Mouse (Mus musculus) gastrocnemius, postnatal 14 days (tissue): ENCODE measurements around the gene Hoxb9. TPM values are rescaled to one million over a fixed set of nuclear protein-coding genes. Genes with fewer than 3 reads are reported as not detected.

ENCODE experiments used
- DNase-seq: peaks from one replicate; pipeline ENCODE4 v3.0.0; 2021; ENCODE audit warnings: mixed read lengths
- intact Hi-C: fragments of 180-260 bp; cut with DNase I; formaldehyde crosslinking; loops from one replicate; pipeline ENCODE4 v1.15.1; 2025; ENCODE audit warnings: low total_unique reads
- microRNA-seq, 2 experiments: library from miRNA; unstranded; fragments of <30 nt; microRNA quantifications; one replicate each; pipeline ENCODE4 v1.2.0; 2021
- total RNA-seq, 2 experiments: library from RNA; stranded (reverse); gene quantifications; 2 replicates each; pipeline ENCODE4 v1.2.3; 2021

The Hoxb9 gene
- total RNA-seq, 2 experiments from 2014 or later: 0.49 to 0.59 TPM

- no peak for DNase-seq
- intact Hi-C loops: no loop called here
Measured at GRCm38 (mm10) chr11:96319910-96320309, 48.7 kb downstream of the Hoxb9 start.

DNA sequence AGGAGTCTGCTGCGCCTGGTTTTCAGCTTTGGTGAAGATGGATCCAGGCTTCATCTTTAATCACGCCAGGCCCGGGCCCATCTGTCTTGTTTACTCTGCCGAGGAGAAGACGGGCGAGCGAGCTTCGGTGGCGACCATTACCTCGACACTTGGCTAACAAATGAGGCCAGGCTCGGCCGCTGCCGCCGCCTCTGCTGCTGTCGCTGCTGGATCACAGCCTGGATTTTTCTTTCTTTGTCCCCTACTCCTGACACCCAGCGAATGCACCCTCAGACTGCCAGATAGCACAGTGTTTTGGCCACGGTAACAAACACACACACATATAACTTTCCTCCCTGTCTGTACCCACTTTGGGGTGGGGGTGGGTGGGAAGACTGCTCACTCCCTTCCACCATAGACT, 49.4 kb downstream of the Hoxb9 start:
- intact Hi-C loops: no loop called here
- no peak for DNase-seq

DNA sequence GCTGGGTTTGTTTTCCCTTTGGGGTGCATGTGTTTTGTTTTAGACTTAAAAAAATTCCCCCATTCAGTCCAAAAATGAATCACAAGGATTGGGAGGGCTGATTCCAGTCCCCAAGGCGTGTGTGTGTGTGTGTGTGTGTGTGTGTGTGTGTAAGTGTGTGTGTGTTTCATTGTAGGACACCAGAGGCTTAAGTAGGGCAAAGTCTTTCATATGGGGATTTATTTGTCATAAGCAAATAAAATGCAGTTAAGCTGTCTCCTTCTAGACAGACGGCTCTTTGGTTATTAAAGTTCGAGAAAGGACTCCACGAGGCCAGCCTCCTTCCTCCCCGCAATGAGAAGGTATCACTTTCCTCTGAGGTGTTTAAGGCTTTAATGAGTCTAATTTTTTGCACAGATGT, 50.6 kb downstream of the Hoxb9 start:
- DNase-seq: no peak
- intact Hi-C loops: no loop called here

- intact Hi-C loops: no loop called here
- no peak for DNase-seq
Measured at GRCm38 (mm10) chr11:96322738-96323137, 51.5 kb downstream of the Hoxb9 start.

- intact Hi-C loops: no loop called here
- DNase-seq: no peak
Measured at GRCm38 (mm10) chr11:96323154-96323553, 51.9 kb downstream of the Hoxb9 start, which contains the start of gene Hoxb3. Gene Hoxb3 (plus strand): TSS chr11:96323326.

DNA sequence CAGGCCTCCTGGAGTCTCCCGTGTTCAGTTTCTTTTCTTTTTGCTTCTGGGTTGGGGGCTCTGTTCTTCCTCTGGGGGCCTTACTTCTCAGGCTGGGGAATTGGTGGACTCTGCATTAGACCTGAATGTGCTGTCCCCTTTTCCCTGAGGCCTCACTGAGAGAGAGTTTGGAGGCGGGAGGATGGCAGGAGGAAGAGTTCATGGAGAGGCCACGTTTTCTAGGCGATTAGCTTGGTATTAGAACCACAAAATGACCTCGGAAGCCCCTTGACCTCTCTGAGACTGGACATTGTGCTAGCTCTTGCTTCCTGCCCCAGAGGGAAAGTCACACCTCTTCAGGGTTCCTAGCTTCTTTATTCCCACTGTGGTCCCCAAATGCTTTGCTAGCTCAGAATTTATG, 52.9 kb downstream of the Hoxb9 start:
- intact Hi-C loops: no loop called here
- no peak for DNase-seq

DNA sequence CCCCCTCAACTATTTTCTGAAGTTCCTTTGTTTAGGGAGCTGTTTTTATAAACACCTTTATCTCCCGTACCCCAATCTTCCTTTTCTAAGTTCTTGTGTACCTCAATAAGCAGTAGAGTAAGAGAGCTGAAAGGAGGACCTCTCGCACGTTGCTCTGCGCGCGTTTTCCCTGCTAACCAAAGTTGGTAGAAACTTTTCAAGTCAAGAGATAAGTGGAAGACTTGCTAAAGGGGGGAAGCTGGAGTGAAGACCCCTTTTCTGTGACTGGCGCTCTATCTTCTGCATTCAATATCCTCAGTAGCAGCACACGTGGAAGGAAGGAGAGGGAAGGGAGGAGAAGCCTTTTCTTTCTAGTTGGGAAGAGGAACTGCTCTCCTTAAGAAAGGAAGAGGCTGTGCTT, 53.7 kb downstream of the Hoxb9 start:
- intact Hi-C loops: no loop called here

GRCm38 (mm10) chr11:96325747-96326212, 54.5 kb downstream of the Hoxb9 start:
- no peak for DNase-seq
- intact Hi-C loops: no loop called here

More for the DNA sequence above, 53.7 kb downstream of the Hoxb9 start:
- no peak for DNase-seq

Small RNAs within 50 kb of the gene (microRNA-seq; reads per million reads assigned to microRNA genes)
- 3,662 to 4,214 reads per million in 2 experiments for gene Mir10a
- 4.1 to 8.5 reads per million in 2 experiments for gene Mir196a-1

Other genes with a start within 250 kb of the Hoxb9 start
- gene Gip, start 246.9 kb upstream of the Hoxb9 start, total RNA-seq: not detected
- gene Snf8, start 236.6 kb upstream of the Hoxb9 start, total RNA-seq: 10 to 100 TPM; 27.6 to 31.7 TPM
- gene Ube2z, start 206.1 kb upstream of the Hoxb9 start, total RNA-seq: 10 to 100 TPM; 17.6 to 19.9 TPM
- gene Atp5g1, start 195.8 kb upstream of the Hoxb9 start, total RNA-seq: 1,000 to 10,000 TPM; 1,272 to 1,516 TPM
- gene Calcoco2, start 159.5 kb upstream of the Hoxb9 start, total RNA-seq: not detected
- gene Ttll6, start 137.7 kb upstream of the Hoxb9 start, total RNA-seq: not detected
- gene Hoxb13, start 77.1 kb upstream of the Hoxb9 start, total RNA-seq: not detected
- gene Hoxb8, start 10.4 kb downstream of the Hoxb9 start, total RNA-seq: under 1 TPM; 0.71 to 0.74 TPM
- gene Hoxb7, start 15.2 kb downstream of the Hoxb9 start, total RNA-seq: 1 to 10 TPM; 1.5 to 1.6 TPM
- under 1 TPM; 0.43 to 0.75 TPM for gene Hoxb6, start 21.0 kb downstream of the Hoxb9 start, total RNA-seq
- under 1 TPM; 0.90 to 0.91 TPM for gene Hoxb5, start 31.9 kb downstream of the Hoxb9 start, total RNA-seq
- under 1 TPM; 0.51 to 0.53 TPM for gene Hoxb4, start 46.8 kb downstream of the Hoxb9 start, total RNA-seq
- gene Hoxb3, start 51.9 kb downstream of the Hoxb9 start, total RNA-seq: under 1 TPM; 0.66 to 0.80 TPM
- 1 to 10 TPM in 1 of 2 experiments, under 1 TPM in 1; 0.51 to 1.1 TPM for gene Hoxb2, start 79.1 kb downstream of the Hoxb9 start, total RNA-seq
- not detected for gene Hoxb1, start 94.3 kb downstream of the Hoxb9 start, total RNA-seq
- under 1 TPM in 1 of 2 experiments, not detected in 1; 0.20 TPM for gene Skap1, start 193.1 kb downstream of the Hoxb9 start, total RNA-seq